Mouse (Mus musculus) liver (tissue): ENCODE measurements around the gene Olfr1387.
"Not testable (repeated sequence)": the region's sequence is repeated elsewhere in the genome, so short reads cannot be mapped to it uniquely, and the experiment has no call there.

Experiments used
- DNase-seq: peaks from one replicate; pipeline ENCODE4 v3.0.0-alpha.2; 2020; ENCODE audit warnings: mixed read lengths

The Olfr1387 gene

GRCm38 (mm10) chr11:49455043-49455442 is at the start of gene Olfr1387:
Olfr1387 (plus strand) TSS chr11:49455343.
- DNase-seq: no peak

DNA sequence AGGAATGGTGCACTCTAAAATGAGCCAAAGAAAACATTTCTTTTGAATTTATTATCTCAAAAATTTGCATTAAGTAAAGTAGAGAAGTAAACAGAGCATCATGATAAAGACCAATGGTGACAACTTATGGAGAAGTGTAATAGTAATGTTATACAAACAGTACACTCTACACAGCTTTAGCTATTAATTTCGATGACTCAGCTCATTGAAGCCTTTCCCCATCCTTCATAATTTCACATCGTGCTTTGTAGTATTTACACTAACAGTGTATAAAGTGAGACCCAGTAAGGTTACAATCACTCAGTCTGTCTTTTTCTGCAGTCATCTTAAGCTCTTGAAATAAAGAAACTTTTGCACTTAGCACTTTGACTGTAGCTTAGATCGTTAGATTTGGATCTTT is 48.4 kb upstream of the Olfr1387 start:
- DNase-seq: no peak

- DNase-seq: no peak
Measured at GRCm38 (mm10) chr11:49410540-49410939, 44.6 kb upstream of the Olfr1387 start.

- DNase-seq: no peak
Measured at GRCm38 (mm10) chr11:49422767-49423166, 32.4 kb upstream of the Olfr1387 start, which contains the start of gene Olfr1389. Olfr1389 (plus strand) TSS chr11:49423067.

DNA sequence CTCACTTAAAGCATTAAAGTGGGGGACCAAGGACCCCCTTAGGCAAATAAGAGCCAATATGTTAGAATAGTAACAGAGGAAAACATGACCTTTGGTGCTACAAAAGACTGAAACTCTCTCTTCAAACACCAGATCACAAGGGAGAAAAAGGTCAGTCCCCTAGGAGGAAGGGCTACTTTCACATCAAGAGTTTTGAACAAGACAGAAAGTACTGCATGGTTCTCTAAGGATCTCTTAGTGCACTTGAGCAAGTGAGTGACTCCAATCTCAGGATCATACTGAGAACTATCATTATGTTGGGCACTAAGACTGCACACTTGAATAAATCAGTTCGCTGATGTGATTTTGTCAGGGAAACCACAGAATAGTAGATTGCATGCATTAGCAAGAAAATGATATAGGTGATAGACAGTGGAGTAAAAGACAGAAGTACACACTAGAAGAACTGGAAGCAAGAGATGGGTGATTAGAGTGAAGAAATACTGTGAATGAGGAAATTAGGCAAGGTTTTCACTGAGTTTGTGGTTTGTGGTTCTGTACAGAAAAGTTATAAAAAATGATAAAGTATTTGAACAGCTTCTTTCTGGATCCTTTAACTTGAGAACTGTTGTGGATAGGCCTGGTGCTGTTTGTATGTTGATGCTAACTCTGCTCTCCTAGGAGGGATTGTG is 29.8 kb upstream of the Olfr1387 start:
- DNase-seq: no peak

DNA sequence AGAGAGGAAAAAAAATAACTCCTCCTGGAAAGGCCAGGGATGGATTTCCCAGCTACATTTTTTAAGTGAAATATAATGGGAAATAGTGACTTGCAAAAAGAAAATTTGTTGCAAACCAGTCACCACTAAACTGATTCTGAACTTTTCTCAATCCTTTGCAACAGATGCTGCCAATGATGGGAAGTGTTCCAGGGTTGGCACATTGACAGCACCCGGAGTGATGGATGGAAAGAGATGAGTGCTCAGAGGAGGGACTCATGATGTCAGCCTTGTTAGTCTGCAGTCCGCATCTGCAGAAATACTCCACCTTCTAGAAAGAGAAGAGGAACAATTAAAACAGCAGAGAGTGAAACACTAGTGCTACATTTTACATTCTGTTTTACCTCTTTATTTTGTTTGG is 25.5 kb upstream of the Olfr1387 start:
- no peak for DNase-seq

GRCm38 (mm10) chr11:49436411-49436810 is 18.7 kb upstream of the Olfr1387 start, which contains the start of gene Olfr1388:
Olfr1388 (plus strand) TSS chr11:49436624.
- no peak for DNase-seq

GRCm38 (mm10) chr11:49464746-49465145 is 9.6 kb downstream of the Olfr1387 start, which contains the start of gene Olfr1386:
Olfr1386 (plus strand) TSS chr11:49465046.
- DNase-seq: not testable (repeated sequence)

DNA sequence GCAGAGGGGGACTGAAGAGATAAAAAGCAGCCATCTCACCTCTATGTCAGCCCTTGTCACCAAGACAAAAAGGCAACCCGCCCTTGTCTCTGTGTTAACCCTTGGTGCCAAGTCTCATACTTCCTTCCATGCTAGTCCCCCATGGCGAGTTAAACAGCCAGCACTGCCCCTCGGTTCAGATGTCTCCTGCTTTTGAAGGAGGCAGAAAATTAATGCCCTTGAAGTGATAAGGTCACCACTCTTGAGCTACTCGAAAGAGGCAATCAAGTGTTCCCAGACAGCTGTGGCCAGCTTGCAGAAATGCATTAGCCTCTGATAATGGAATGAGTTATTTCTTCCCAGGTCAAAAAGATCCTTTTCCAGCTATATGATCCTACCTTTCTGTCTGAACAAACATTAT is 30.8 kb downstream of the Olfr1387 start:
- DNase-seq: no peak

DNA sequence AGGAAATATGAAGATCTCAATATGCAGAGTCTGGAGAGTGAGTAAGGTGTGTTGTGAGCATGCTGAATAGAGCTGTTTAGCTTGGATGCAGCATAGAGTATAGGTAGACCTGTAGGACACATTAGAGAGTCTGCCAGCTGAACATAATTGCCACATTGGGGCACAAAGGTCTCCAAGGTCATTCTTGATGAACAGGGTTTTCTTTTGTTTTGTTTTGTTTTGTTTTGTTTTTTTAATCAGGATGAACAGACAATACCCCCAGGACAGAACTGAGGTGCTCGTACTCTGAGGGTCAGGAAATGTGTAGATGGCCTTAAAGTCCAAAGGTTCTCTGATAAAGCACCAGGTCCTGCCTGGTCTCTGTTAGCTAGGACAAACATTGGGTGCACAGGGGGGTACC is 33.6 kb downstream of the Olfr1387 start, which contains the start of gene Olfr1385:
Gene Olfr1385, plus strand, starts transcription at position 301 of the 400 bp plus-strand sequence.
- not testable (repeated sequence) for DNase-seq
